ENCODE assay signal across 11 mouse cellular contexts in genomic region chr4:116358099-116358498, GRCm38 (mm10).
DNase-seq lines count a peak whose midpoint lies in the region; ATAC-seq lines count a peak whose summit lies in the region.
"Had no signal": no experiment of that assay in that cellular context is flagged by ENCODE, and none has a peak within 500 bp of the region (broad histone marks: within the 10 kb centered on the region; RNA-seq: fewer than 3 reads in every experiment).

No protein-coding gene starts in this region.

- no peak overlapping the region for H3K4me3 ChIP-seq in liver, embryonic 11.5 days (ENCODE audit: low read depth, low read length)
- H3K4me3 ChIP-seq: liver, embryonic 15.5 days had no signal

- H3K4me1 ChIP-seq in liver, embryonic 11.5 days (replicated peaks; ENCODE audit: control insufficient read depth, insufficient read depth, low read length), result no peaks in the 10 kb centered on the region
- H3K4me1 ChIP-seq: liver, embryonic 15.5 days had no signal

- H3K36me3 ChIP-seq in liver, embryonic 11.5 days (ENCODE audit: control insufficient read depth, insufficient read depth, low read length), result no peaks in the 10 kb centered on the region
- H3K36me3 ChIP-seq: liver, embryonic 15.5 days had no signal

- DNase-seq in adrenal gland, postnatal 10 days, result peak; percentile 4
- no peak for DNase-seq in adrenal gland, postnatal 25 days
- DNase-seq in liver, result peak; percentile 15
- no peak for DNase-seq in liver, embryonic 11.5 days (ENCODE audit: low spot score)
- DNase-seq in brain, adult 2 months (ENCODE audit: low read depth, low spot score), result peak; percentile 39
- DNase-seq in thymus, postnatal 0 days (ENCODE audit: low spot score), result peak; percentile 18
- no peak for DNase-seq in embryo, embryonic 11 days
- DNase-seq: heart, postnatal 10 days had no signal

- 90% methylated on average over 1 of the region's 1 CpGs for WGBS in liver, embryonic 11.5 days

- no peak for ATAC-seq in liver, embryonic 11.5 days (replicated peaks; ENCODE audit: low FRiP score)
- ATAC-seq in erythroblast, adult 5-6 weeks (replicated peaks; ENCODE audit: low FRiP score, poor library complexity, severe bottlenecking), result no peak
- ATAC-seq: forebrain, embryonic 14.5 days had no signal

- H3K27me3 ChIP-seq in liver, embryonic 11.5 days (replicated peaks; ENCODE audit: control insufficient read depth, insufficient read depth, low read length), result no peaks in the 10 kb centered on the region
- H3K27me3 ChIP-seq: liver, embryonic 15.5 days had no signal

- 0 out of 2 replicates have a peak, but pooled peaks cover 1% of the 10 kb centered on the region for H3K9me3 ChIP-seq in liver, embryonic 11.5 days (ENCODE audit: control insufficient read depth, low read length)
- H3K9me3 ChIP-seq: liver, embryonic 15.5 days had no signal

- no peak overlapping the region for H3K9ac ChIP-seq in liver, embryonic 11.5 days (ENCODE audit: low read depth, low read length)
- H3K9ac ChIP-seq: liver, embryonic 15.5 days had no signal

- no peak overlapping the region for H3K4me2 ChIP-seq in liver, embryonic 11.5 days
- H3K4me2 ChIP-seq: liver, embryonic 15.5 days had no signal

- H3K27ac ChIP-seq in liver, embryonic 11.5 days (ENCODE audit: low read depth, low read length), result no peak overlapping the region
- H3K27ac ChIP-seq: liver, embryonic 15.5 days had no signal

Comparison
In these comparisons a context has a peak if more than half of its experiments do, and no peak if none do; other contexts are left out.
1. DNase-seq: peak in adrenal gland, postnatal 10 days (single experiment), liver (single experiment), brain, adult 2 months (single experiment) and thymus, postnatal 0 days (single experiment); none in adrenal gland, postnatal 25 days (single experiment), liver, embryonic 11.5 days (single experiment) and embryo, embryonic 11 days (single experiment).